Mouse (Mus musculus) hindbrain, embryonic 15.5 days (tissue): ENCODE data around the gene Scamp3. TPM values are rescaled to one million over a fixed set of nuclear protein-coding genes. Genes with fewer than 3 reads are reported as not detected.

ENCODE experiments used
- ATAC-seq: fragments of 200-750 bp; cut with Nextera tagmentation; 2 replicates; pipeline ENCODE4 v1.8.0; 2017; ENCODE audit warnings: low read depth, moderate number of reproducible peaks, moderate TSS enrichment; ENCODE audit not compliant: low FRiP score
- H3K27ac ChIP-seq: fragments of 300-500 bp; sonication (generic); replicated peaks from 2 replicates; pipeline ENCODE4 v1.5.1; 2015; ENCODE audit warnings: mild to moderate bottlenecking, inconsistent platforms
- H3K27me3 ChIP-seq: fragments of 300-500 bp; sonication (generic); 2 replicates; pipeline ENCODE4 v1.6.1; 2015; ENCODE audit warnings: control low read depth, inconsistent platforms
- H3K36me3 ChIP-seq: fragments of 300-500 bp; sonication (generic); 2 replicates; pipeline ENCODE4 v1.6.1; 2015; ENCODE audit warnings: control low read depth, inconsistent platforms
- H3K4me1 ChIP-seq: fragments of 300-500 bp; sonication (generic); replicated peaks from 2 replicates; pipeline ENCODE4 v1.6.1; 2015; ENCODE audit warnings: control low read depth, inconsistent platforms
- H3K4me2 ChIP-seq: fragments of 300-500 bp; sonication (generic); 2 replicates; pipeline ENCODE4 v1.6.1; 2015; ENCODE audit warnings: moderate library complexity, mild to moderate bottlenecking, inconsistent platforms
- H3K4me3 ChIP-seq: fragments of 300-500 bp; sonication (generic); 2 replicates; pipeline ENCODE4 v1.5.1; 2015; ENCODE audit warnings: mild to moderate bottlenecking, inconsistent platforms
- H3K9ac ChIP-seq: fragments of 300-500 bp; sonication (generic); 2 replicates; pipeline ENCODE4 v1.6.1; 2015; ENCODE audit warnings: inconsistent platforms
- H3K9me3 ChIP-seq: fragments of 300-500 bp; sonication (generic); 2 replicates; pipeline ENCODE4 v1.6.1; 2016; ENCODE audit warnings: control low read depth, inconsistent platforms
- WGBS: fragments of 180-500 bp; shearing (Covaris S2); methylation state at CpG from one replicate; pipeline ENCODE4 v1.1.7; 2015; 5-methylcytosine and 5-hydroxymethylcytosine counted together
- polyA plus RNA-seq: library from polyadenylated mRNA; unstranded; fragments of >200 nt; fragmentation: Nextera tagmentation; extraction: Ambion mirVana; gene quantifications from 2 replicates; pipeline ENCODE4 v1.2.1, GENCODE M21; 2015

Gene Scamp3
- polyA plus RNA-seq, 1 experiment from 2014 or later = 158 TPM

- Histone ChIP-seq H3K4me1 (peaks cover 34% of the 10 kb centered on the region), H3K9ac (no peak overlapping the region), H3K4me3 (no peak overlapping the region), H3K4me2 (no peak overlapping the region), H3K27me3 (no peaks in the 10 kb centered on the region), H3K27ac (0 out of 2 replicates have a peak overlapping the region, but pooled peaks have one; percentile 4), H3K9me3 (no peaks in the 10 kb centered on the region), H3K36me3 (no peaks in the 10 kb centered on the region)
- ATAC-seq = no peak
- 41% methylated on average over 8 of the region's 8 CpGs for WGBS
Measured at GRCm38 (mm10) chr3:89219546-89219945, 42.3 kb downstream of the Scamp3 start.

GRCm38 (mm10) chr3:89221167-89221566 lies 43.9 kb downstream of the Scamp3 start:
- no peak for ATAC-seq
- WGBS = 58% methylated on average over 5 of the region's 5 CpGs
- Histone ChIP-seq H3K4me2 (no peak overlapping the region), H3K36me3 (no peaks in the 10 kb centered on the region), H3K9ac (no peak overlapping the region), H3K4me1 (peaks cover 34% of the 10 kb centered on the region), H3K4me3 (no peak overlapping the region), H3K27ac (no peak overlapping the region), H3K27me3 (no peaks in the 10 kb centered on the region), H3K9me3 (no peaks in the 10 kb centered on the region)

DNA sequence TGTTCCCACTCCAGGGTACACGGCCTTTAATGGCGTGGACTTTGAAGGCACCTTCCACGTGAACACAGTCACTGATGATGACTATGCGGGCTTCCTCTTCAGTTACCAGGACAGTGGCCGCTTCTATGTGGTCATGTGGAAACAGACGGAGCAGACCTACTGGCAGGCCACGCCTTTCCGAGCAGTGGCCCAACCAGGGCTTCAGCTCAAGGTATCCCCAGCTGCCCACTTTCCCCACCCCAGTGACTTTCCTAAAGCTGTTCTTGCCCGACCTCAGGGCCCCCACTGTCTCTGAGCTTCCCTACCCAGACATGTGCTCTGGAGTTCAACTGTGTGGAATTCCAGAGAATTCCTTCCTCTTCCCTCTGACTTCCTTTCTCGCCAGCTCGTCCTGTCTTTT lies 47.5 kb downstream of the Scamp3 start:
- 28% methylated on average over 11 of the region's 11 CpGs for WGBS
- H3K4me3 ChIP-seq = peak overlapping the region; percentile 41
- H3K4me2 ChIP-seq = peak overlapping the region; percentile 67
- no peak for ATAC-seq
- H3K4me1 ChIP-seq = peaks cover 58% of the 10 kb centered on the region
- H3K27ac ChIP-seq = peak overlapping the region; percentile 84
- H3K36me3 ChIP-seq = no peaks in the 10 kb centered on the region
- H3K9me3 ChIP-seq = no peaks in the 10 kb centered on the region
- H3K27me3 ChIP-seq = no peaks in the 10 kb centered on the region
- H3K9ac ChIP-seq = peak overlapping the region; percentile 31

- Histone ChIP-seq H3K9me3 (no peaks in the 10 kb centered on the region), H3K9ac (peak overlapping the region; percentile 31), H3K4me1 (peaks cover 56% of the 10 kb centered on the region), H3K36me3 (no peaks in the 10 kb centered on the region), H3K4me3 (peak overlapping the region; percentile 41), H3K4me2 (peak overlapping the region; percentile 67), H3K27me3 (no peaks in the 10 kb centered on the region), H3K27ac (peak overlapping the region; percentile 84)
- ATAC-seq = no peak
- 22% methylated on average over 12 of the region's 12 CpGs for WGBS
Measured at GRCm38 (mm10) chr3:89225321-89225815, 48.1 kb downstream of the Scamp3 start.

DNA sequence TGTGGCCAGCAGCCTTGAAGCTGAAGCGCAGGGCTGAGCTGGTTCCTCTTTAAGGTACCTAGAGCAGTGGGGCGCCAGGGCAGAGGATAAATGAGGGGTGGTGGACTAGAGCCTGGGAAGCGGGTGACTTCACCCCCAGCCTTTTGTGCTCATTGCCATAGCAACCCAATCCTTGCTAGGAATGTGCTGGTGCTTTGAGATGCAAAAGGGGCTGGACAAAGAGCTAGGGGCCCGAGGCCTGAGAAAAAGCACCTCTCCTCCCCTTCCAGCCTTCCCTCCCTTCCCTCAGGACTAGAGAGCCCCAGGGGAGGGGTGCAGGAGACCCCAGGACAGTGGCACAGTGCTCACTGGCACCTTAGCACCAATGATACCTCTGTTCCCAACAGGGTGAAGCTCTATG lies 48.6 kb downstream of the Scamp3 start:
- H3K36me3 ChIP-seq = no peaks in the 10 kb centered on the region
- H3K4me3 ChIP-seq = peak overlapping the region; percentile 41
- peak; percentile 65 for ATAC-seq
- WGBS = 5% methylated on average over 4 of the region's 4 CpGs
- peak overlapping the region; percentile 67 for H3K4me2 ChIP-seq
- H3K27ac ChIP-seq = peak overlapping the region; percentile 84
- peaks cover 56% of the 10 kb centered on the region for H3K4me1 ChIP-seq
- H3K27me3 ChIP-seq = no peaks in the 10 kb centered on the region
- H3K9me3 ChIP-seq = no peaks in the 10 kb centered on the region
- H3K9ac ChIP-seq = peak overlapping the region; percentile 46

DNA sequence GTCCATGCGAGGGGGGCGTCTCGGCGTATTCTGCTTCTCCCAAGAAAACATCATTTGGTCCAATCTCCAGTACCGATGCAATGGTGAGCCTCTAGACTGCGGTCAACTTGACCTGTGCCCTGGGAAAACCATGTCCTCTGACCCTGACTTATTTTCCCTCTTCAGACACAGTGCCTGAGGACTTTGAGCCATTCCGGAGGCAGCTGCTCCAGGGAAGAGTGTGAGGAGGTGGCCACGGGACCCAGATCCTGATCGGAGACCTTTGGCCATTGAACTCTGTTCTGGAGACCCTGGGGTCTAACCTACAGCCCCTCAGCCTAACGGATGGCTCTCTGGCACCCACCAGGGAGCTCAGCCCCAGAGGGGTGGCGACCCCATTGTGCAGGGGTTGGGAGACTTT lies 49.1 kb downstream of the Scamp3 start:
- Histone ChIP-seq H3K4me1 (peaks cover 56% of the 10 kb centered on the region), H3K27me3 (no peaks in the 10 kb centered on the region), H3K4me2 (peak overlapping the region; percentile 67), H3K36me3 (no peaks in the 10 kb centered on the region), H3K9ac (peak overlapping the region; percentile 46), H3K27ac (peak overlapping the region; percentile 84), H3K4me3 (peak overlapping the region; percentile 41), H3K9me3 (no peaks in the 10 kb centered on the region)
- 9% methylated on average over 11 of the region's 11 CpGs for WGBS
- no peak for ATAC-seq

DNA sequence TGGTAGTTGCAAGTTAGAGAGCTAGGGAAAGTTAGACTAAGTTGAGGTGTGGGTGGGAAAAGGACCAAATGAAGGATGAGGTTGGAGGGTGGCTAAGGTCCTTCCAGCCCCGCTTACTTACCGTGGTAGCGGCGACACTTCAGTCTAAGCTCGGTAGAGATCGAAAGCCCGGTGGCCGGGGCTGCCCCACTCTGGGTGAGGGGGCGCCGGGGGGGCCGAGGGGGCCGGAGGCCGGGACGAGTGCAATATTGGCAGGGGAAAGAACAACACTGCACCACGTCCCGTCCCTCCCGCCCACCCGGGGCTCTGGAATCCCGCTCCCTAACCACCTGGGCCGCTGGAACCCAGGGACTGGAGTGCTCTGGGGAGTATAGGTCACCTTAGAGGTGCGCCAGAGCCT lies 49.6 kb downstream of the Scamp3 start, which contains the start of gene Mtx1:
Mtx1 (minus strand) TSS at position 189 of the 400 bp plus-strand sequence.
- Histone ChIP-seq H3K9me3 (no peaks in the 10 kb centered on the region), H3K27ac (peak within 1 kb of the TSS; percentile 84), H3K4me3 (peak within 1 kb of the TSS; percentile 41), H3K36me3 (no peaks in the 10 kb centered on the region), H3K4me1 (peaks cover 56% of the 10 kb centered on the region), H3K27me3 (no peaks in the 10 kb centered on the region), H3K9ac (peak within 1 kb of the TSS; percentile 46), H3K4me2 (peak within 1 kb of the TSS; percentile 67)
- ATAC-seq = no peak
- WGBS = 2% methylated on average over 21 of the region's 21 CpGs

DNA sequence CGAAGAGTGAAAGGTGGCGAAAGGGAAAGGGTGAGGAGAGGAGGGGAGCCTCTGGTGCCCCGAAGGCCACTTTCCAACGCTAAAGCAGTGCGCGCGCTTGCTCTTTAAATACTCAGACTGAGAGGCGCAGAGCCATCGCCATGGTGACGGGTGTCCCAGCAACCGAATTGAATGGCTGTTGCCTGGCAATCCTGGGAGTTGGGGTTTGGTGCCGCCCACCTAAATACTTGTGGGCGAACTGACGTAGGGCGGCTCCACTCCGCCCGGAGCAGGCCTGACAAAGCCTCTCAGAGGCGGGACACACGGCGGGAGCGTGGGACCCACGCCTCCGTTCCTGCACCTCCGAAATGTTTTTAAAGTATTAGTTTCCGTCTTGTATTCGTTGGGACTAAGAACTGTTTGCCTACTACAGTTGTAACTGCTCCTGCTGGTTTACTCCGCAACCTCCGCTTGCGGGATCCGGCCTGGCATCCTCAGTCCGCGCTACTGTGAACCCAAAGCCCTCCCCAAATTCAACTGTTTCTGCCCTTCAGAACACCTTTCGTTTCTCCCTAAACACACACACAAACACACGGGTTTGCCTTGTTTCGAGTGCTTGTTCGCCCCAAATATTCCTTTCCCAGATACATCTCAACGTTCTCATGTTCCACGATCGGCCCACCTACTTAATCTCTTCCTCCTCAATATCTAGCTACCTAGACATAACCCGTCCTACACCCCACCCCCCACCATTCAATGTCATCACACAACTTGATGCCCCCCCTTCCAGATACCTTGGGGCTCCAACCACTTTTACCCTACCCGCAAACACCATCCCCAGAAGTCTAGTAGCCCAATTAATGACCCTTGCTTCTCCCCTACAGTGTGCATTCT lies 50.3 kb downstream of the Scamp3 start:
- H3K27me3 ChIP-seq = no peaks in the 10 kb centered on the region
- H3K4me3 ChIP-seq = peak overlapping the region; percentile 41
- H3K36me3 ChIP-seq = no peaks in the 10 kb centered on the region
- H3K9me3 ChIP-seq = no peaks in the 10 kb centered on the region
- ATAC-seq = peak; percentile 80
- WGBS = 3% methylated on average over 41 of the region's 41 CpGs
- peak overlapping the region; percentile 46 for H3K9ac ChIP-seq
- peaks cover 56% of the 10 kb centered on the region for H3K4me1 ChIP-seq
- peak overlapping the region; percentile 84 for H3K27ac ChIP-seq
- peak overlapping the region; percentile 67 for H3K4me2 ChIP-seq

- Histone ChIP-seq H3K4me1 (peaks cover 56% of the 10 kb centered on the region), H3K27ac (peak overlapping the region; percentile 84), H3K9me3 (no peaks in the 10 kb centered on the region), H3K4me2 (peak overlapping the region; percentile 67), H3K9ac (peak overlapping the region; percentile 19; the same call in 1 of the 2 replicates), H3K27me3 (no peaks in the 10 kb centered on the region), H3K36me3 (no peaks in the 10 kb centered on the region), H3K4me3 (peak overlapping the region; percentile 41)
- peak; percentile 40 for ATAC-seq
- under 1% methylated on average over 20 of the region's 20 CpGs for WGBS
Measured at GRCm38 (mm10) chr3:89228180-89228549, 50.9 kb downstream of the Scamp3 start.

DNA sequence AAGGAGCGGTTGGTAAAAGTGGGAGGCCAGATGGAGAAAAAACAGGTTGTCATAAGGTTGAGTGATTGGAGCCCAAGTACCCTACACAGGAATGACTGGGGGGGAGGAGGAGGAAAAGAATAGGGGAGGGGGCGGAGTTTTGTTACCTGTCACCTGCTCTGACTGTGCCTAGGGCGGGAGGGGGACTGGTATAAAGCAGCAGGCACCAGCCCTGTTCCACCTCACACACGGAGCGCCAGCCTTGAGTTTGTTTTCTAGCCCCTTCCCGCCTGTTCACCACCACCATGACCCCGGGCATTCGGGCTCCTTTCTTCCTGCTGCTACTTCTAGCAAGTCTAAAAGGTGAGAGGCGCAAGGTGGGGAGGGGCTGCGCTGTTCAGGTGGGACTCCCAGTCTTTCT lies 51.6 kb downstream of the Scamp3 start, which contains the start of gene Muc1:
Muc1 (plus strand) TSS at position 222 of the 400 bp plus-strand sequence.
- Histone ChIP-seq H3K36me3 (peaks cover 5% of the 10 kb centered on the region; the same call in 1 of the 2 replicates), H3K27me3 (no peaks in the 10 kb centered on the region), H3K4me2 (peak within 1 kb of the TSS; percentile 67), H3K4me1 (peaks cover 51% of the 10 kb centered on the region), H3K4me3 (peak within 1 kb of the TSS; percentile 41), H3K9ac (peak within 1 kb of the TSS; percentile 30; the same call in 1 of the 2 replicates), H3K27ac (peak within 1 kb of the TSS; percentile 84), H3K9me3 (no peaks in the 10 kb centered on the region)
- no peak for ATAC-seq
- WGBS = 39% methylated on average over 10 of the region's 10 CpGs

DNA sequence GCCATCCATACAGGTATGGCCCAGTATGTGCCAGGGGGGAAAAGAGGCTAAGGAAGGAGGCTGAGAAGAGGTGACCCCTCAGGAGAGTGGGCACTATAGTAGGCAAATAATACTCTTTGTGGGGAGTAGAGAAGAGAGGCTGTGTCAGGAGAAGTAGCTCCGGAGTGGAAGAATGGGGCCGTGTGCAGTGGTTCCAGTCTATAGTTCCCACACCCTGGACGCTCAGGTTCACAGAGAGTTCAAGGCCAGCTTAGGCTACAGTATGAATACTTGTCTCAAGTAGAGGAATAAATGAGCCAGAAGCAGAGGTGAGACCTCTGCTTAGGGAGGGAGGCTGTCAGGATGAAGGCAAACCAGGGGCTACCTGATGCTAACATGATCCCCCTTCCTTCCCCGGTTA lies 52.0 kb downstream of the Scamp3 start:
- peaks cover 9% of the 10 kb centered on the region for H3K36me3 ChIP-seq
- no peak overlapping the region for H3K27ac ChIP-seq
- no peak for ATAC-seq
- H3K4me1 ChIP-seq = peaks cover 47% of the 10 kb centered on the region
- no peak overlapping the region for H3K4me2 ChIP-seq
- H3K4me3 ChIP-seq = no peak overlapping the region
- 56% methylated on average over 4 of the region's 4 CpGs for WGBS
- H3K9ac ChIP-seq = no peak overlapping the region
- no peaks in the 10 kb centered on the region for H3K9me3 ChIP-seq
- H3K27me3 ChIP-seq = no peaks in the 10 kb centered on the region

DNA sequence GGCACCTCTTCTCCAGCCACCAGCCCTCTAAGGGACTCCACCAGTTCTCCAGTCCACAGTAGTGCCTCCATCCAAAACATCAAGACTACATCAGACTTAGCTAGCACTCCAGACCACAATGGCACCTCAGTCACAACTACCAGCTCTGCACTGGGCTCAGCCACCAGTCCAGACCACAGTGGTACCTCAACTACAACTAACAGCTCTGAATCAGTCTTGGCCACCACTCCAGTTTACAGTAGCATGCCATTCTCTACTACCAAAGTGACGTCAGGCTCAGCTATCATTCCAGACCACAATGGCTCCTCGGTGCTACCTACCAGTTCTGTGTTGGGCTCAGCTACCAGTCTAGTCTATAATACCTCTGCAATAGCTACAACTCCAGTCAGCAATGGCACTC lies 53.3 kb downstream of the Scamp3 start:
- Histone ChIP-seq H3K4me3 (no peak overlapping the region), H3K27me3 (no peaks in the 10 kb centered on the region), H3K27ac (no peak overlapping the region), H3K4me2 (no peak overlapping the region), H3K4me1 (peaks cover 35% of the 10 kb centered on the region), H3K9ac (no peak overlapping the region), H3K9me3 (no peaks in the 10 kb centered on the region), H3K36me3 (peaks cover 22% of the 10 kb centered on the region)
- no peak for ATAC-seq
- 95% methylated on average over 2 of the region's 2 CpGs for WGBS
